Mouse (Mus musculus) megakaryocyte, embryonic 14.5 days (primary cell): Measurements from ENCODE around the gene Igfbp4.

Experiments
- FLI1 ChIP-seq: IDR thresholded peaks from 2 replicates; pipeline ENCODE4 v1.6.1; 2012; ENCODE audit warnings: low read length, inconsistent platforms, mixed read lengths
- GATA1 ChIP-seq: IDR thresholded peaks from 3 replicates; pipeline ENCODE4 v1.6.1; 2012; ENCODE audit warnings: mixed read lengths, low read length, inconsistent platforms, borderline replicate concordance

DNA sequence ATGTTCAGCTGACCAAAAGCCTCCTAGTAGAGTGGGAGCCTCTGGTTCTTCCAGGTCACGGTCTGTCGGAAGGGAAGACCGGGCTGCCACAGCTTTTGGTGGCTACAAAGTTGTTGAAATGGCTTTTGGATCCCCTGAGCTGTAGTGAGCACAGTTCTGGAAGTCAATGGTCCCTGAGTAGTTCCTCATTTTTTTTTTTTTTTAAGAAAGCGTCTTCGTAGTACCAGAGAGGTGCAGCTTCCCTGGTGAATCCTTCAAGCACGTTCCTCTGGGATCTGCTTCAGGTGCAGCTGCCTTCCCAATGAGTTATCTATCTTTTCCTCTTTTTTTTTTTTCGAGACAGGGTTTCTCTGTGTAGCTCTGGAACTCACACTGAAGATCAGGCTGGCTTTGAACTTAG lies 52.7 kb downstream of the Igfbp4 start:
- TF ChIP-seq GATA1 (no peak), FLI1 (no peak)
